Mouse (Mus musculus): ENCODE results near the gene Osbp2. TPM values are rescaled to one million over a fixed set of nuclear protein-coding genes. Genes with fewer than 3 reads are reported as not detected.

Gene Osbp2
- polyA plus RNA-seq, 1 experiment from 2014 or later: 0.18 TPM

DNA sequence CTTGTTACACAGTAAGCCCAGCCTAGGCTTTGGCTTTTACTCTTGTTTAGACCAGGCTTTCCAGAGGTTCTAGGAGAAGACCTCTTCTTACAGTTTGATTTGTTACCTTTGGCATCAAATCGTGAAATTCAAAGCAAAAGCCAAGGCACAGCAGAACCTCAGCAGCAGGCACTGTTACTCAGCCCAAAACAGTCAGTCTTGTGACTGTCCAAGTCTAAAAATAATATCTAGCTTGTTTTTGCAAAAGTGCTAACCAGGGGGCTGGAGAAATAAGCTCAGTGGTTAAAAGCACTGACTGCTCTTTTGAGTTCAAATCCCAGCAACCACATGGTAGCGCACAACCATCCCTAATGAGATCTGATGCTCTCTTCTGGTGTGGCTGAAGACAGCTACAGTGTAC lies 176.8 kb downstream of the Osbp2 start:
- Histone ChIP-seq H3K4me1 (replicated peaks) (no peaks in the 10 kb centered on the region), H3K36me3 (peaks cover 89% of the 10 kb centered on the region), H3K27me3 (no peaks in the 10 kb centered on the region), H3K9ac (no peak overlapping the region), H3K4me2 (no peak overlapping the region), H3K9me3 (replicated peaks) (no peaks in the 10 kb centered on the region), H3K4me3 (replicated peaks) (no peak overlapping the region), H3K27ac (no peak overlapping the region)
- 79% methylated on average over 2 of the region's 2 CpGs for WGBS (ENCODE audit: insufficient replicate concordance)
- ATAC-seq (ENCODE audit: low read depth): no peak
- no peak for DNase-seq

- DNase-seq (no peak), ATAC-seq (ENCODE audit: low read depth) (no peak)
- Histone ChIP-seq H3K9me3 (replicated peaks) (no peaks in the 10 kb centered on the region), H3K36me3 (peaks cover 88% of the 10 kb centered on the region), H3K9ac (no peak overlapping the region), H3K4me1 (replicated peaks) (no peaks in the 10 kb centered on the region), H3K4me3 (replicated peaks) (no peak overlapping the region), H3K27ac (no peak overlapping the region), H3K4me2 (no peak overlapping the region), H3K27me3 (no peaks in the 10 kb centered on the region)
- 86% methylated on average over 2 of the region's 2 CpGs for WGBS (ENCODE audit: insufficient replicate concordance)
These were observed 177.4 kb downstream of the Osbp2 start for GRCm38 (mm10) chr11:3686318-3686717.

GRCm38 (mm10) chr11:3685431-3685830 lies 178.3 kb downstream of the Osbp2 start:
- no peak for DNase-seq
- 88% methylated on average over 8 of the region's 8 CpGs for WGBS (ENCODE audit: insufficient replicate concordance)
- no peaks in the 10 kb centered on the region for H3K9me3 ChIP-seq (replicated peaks)
- no peaks in the 10 kb centered on the region for H3K4me1 ChIP-seq (replicated peaks)
- no peak overlapping the region for H3K9ac ChIP-seq
- H3K4me3 ChIP-seq (replicated peaks): no peak overlapping the region
- no peak overlapping the region for H3K27ac ChIP-seq
- peaks cover 89% of the 10 kb centered on the region for H3K36me3 ChIP-seq
- no peaks in the 10 kb centered on the region for H3K27me3 ChIP-seq
- no peak overlapping the region for H3K4me2 ChIP-seq
- ATAC-seq (ENCODE audit: low read depth): no peak

- no peaks in the 10 kb centered on the region for H3K27me3 ChIP-seq
- no peaks in the 10 kb centered on the region for H3K4me1 ChIP-seq (replicated peaks)
- WGBS (ENCODE audit: insufficient replicate concordance): 84% methylated on average over 5 of the region's 5 CpGs
- DNase-seq (no peak), ATAC-seq (ENCODE audit: low read depth) (no peak)
- no peak overlapping the region for H3K27ac ChIP-seq
- no peak overlapping the region for H3K4me2 ChIP-seq
- H3K9me3 ChIP-seq (replicated peaks): no peaks in the 10 kb centered on the region
- H3K9ac ChIP-seq: no peak overlapping the region
- H3K36me3 ChIP-seq: peaks cover 89% of the 10 kb centered on the region
- no peak overlapping the region for H3K4me3 ChIP-seq (replicated peaks)
These were observed 178.8 kb downstream of the Osbp2 start for GRCm38 (mm10) chr11:3684723-3685430.

DNA sequence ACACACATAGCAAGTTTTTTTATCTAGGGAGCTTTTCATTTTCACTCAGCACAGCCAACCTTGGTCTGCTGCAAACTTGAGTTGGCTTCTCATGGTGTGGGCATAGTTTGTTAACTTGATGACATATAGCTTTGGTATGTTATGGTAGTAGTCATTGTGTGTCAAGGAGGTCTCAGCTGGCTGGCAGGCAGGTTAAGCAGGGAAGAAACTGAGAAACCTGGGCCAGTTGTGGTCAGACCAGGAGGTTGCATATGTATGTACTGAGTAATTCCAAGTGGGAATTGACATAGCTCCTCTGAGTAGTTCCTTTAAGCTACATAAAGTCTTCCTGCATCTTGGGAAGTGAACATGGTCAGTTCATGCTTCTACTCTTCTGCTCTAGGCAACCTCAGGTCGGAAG lies 179.5 kb downstream of the Osbp2 start:
- Histone ChIP-seq H3K9ac (no peak overlapping the region), H3K27me3 (no peaks in the 10 kb centered on the region), H3K27ac (no peak overlapping the region), H3K4me3 (replicated peaks) (no peak overlapping the region), H3K36me3 (peaks cover 88% of the 10 kb centered on the region), H3K4me1 (replicated peaks) (no peaks in the 10 kb centered on the region), H3K4me2 (no peak overlapping the region), H3K9me3 (replicated peaks) (no peaks in the 10 kb centered on the region)
- WGBS (ENCODE audit: insufficient replicate concordance): 92% methylated on average over 1 of the region's 1 CpGs
- DNase-seq: no peak
- ATAC-seq (ENCODE audit: low read depth): no peak

DNA sequence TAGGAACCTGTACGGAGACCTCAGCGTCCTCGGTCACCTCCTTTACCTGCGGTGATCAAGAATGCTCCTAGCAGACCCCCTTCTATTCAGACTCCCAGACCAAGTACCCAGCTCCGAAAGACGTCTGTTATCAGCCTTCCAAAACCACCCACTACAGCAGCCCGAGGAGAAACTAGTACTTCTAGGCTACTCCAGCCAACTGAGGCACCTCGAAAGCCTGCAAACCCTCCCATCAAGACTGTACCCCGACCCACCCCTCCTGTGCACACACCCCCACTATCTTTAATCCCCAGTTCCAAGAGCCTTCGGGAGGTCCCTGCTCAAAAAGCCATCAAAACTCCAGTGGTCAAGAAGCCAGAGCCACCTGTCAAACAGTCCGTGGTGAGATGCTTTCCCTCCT lies 180.0 kb downstream of the Osbp2 start:
- Histone ChIP-seq H3K4me1 (replicated peaks) (no peaks in the 10 kb centered on the region), H3K27me3 (no peaks in the 10 kb centered on the region), H3K9me3 (replicated peaks) (no peaks in the 10 kb centered on the region), H3K36me3 (peaks cover 87% of the 10 kb centered on the region), H3K27ac (no peak overlapping the region), H3K4me3 (replicated peaks) (no peak overlapping the region), H3K9ac (no peak overlapping the region), H3K4me2 (no peak overlapping the region)
- ATAC-seq (ENCODE audit: low read depth) (no peak), DNase-seq (no peak)
- 83% methylated on average over 11 of the region's 11 CpGs for WGBS (ENCODE audit: insufficient replicate concordance)

- no peaks in the 10 kb centered on the region for H3K4me1 ChIP-seq (replicated peaks)
- peaks cover 88% of the 10 kb centered on the region for H3K36me3 ChIP-seq
- DNase-seq (no peak), ATAC-seq (ENCODE audit: low read depth) (no peak)
- no peaks in the 10 kb centered on the region for H3K27me3 ChIP-seq
- H3K4me2 ChIP-seq: no peak overlapping the region
- H3K9me3 ChIP-seq (replicated peaks): no peaks in the 10 kb centered on the region
- no peak overlapping the region for H3K27ac ChIP-seq
- H3K9ac ChIP-seq: no peak overlapping the region
- H3K4me3 ChIP-seq (replicated peaks): no peak overlapping the region
- WGBS (ENCODE audit: insufficient replicate concordance): 78% methylated on average over 3 of the region's 3 CpGs
These were observed 183.9 kb downstream of the Osbp2 start for GRCm38 (mm10) chr11:3679771-3680170.

DNA sequence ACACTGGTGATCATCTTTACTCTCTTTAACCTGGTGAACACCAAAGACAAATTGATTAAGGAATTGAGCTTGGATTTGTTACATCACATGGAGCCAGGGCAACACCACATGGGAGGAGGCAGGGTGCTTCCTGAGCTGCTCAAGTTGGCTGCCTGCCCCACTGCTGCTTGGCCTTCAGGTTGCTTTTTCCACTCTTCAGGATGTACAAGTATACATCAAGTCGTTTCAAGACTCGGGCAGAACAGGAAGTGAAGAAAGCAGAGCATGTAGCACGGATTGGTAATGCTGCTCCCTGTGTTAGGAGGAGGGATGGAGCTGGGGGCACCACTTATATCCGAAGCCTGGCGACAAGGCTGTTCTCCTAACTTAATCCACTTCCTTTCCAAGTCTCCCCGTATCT lies 186.5 kb downstream of the Osbp2 start:
- Histone ChIP-seq H3K4me3 (replicated peaks) (no peak overlapping the region), H3K36me3 (peaks cover 91% of the 10 kb centered on the region), H3K4me2 (no peak overlapping the region), H3K9me3 (replicated peaks) (no peaks in the 10 kb centered on the region), H3K27ac (no peak overlapping the region), H3K4me1 (replicated peaks) (no peaks in the 10 kb centered on the region), H3K9ac (no peak overlapping the region), H3K27me3 (no peaks in the 10 kb centered on the region)
- WGBS (ENCODE audit: insufficient replicate concordance): 70% methylated on average over 6 of the region's 6 CpGs
- ATAC-seq (ENCODE audit: low read depth): no peak
- DNase-seq: no peak

DNA sequence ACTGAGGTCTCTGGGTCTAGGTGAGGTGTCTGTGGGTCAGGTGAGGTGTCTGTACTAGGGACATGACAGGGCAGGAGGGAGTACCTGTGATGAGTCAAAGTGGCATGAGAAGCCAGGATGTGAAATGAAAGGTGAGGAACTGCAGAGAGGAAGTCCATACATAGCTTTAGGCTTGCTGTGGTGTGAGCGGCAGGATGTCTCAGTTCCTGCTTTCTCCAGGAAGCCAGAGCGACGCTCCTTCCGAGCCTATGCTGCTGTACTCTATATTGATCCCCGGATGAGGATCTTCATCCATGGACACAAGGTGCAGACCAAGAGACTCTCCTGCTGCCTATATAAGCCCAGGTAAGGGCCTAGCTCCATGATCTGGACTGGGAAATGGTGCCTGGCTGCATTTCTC lies 187.3 kb downstream of the Osbp2 start:
- H3K27ac ChIP-seq: no peak overlapping the region
- 56% methylated on average over 5 of the region's 5 CpGs for WGBS (ENCODE audit: insufficient replicate concordance)
- ATAC-seq (ENCODE audit: low read depth) (no peak), DNase-seq (no peak)
- H3K27me3 ChIP-seq: no peaks in the 10 kb centered on the region
- H3K36me3 ChIP-seq: peaks cover 96% of the 10 kb centered on the region
- H3K4me1 ChIP-seq (replicated peaks): no peaks in the 10 kb centered on the region
- H3K9me3 ChIP-seq (replicated peaks): no peaks in the 10 kb centered on the region
- no peak overlapping the region for H3K9ac ChIP-seq
- no peak overlapping the region for H3K4me3 ChIP-seq (replicated peaks)
- H3K4me2 ChIP-seq: no peak overlapping the region

- ATAC-seq (ENCODE audit: low read depth): no peak
- no peak for DNase-seq
- Histone ChIP-seq H3K9ac (no peak overlapping the region), H3K9me3 (replicated peaks) (no peaks in the 10 kb centered on the region), H3K4me2 (no peak overlapping the region), H3K4me3 (replicated peaks) (no peak overlapping the region), H3K27ac (no peak overlapping the region), H3K36me3 (peaks cover 92% of the 10 kb centered on the region), H3K4me1 (replicated peaks) (no peaks in the 10 kb centered on the region), H3K27me3 (no peaks in the 10 kb centered on the region)
- WGBS (ENCODE audit: insufficient replicate concordance): 84% methylated on average over 4 of the region's 4 CpGs
These were observed 189.2 kb downstream of the Osbp2 start for GRCm38 (mm10) chr11:3674545-3674944.

- no peaks in the 10 kb centered on the region for H3K27me3 ChIP-seq
- ATAC-seq (ENCODE audit: low read depth) (no peak), DNase-seq (no peak)
- no peaks in the 10 kb centered on the region for H3K9me3 ChIP-seq (replicated peaks)
- no peak overlapping the region for H3K4me3 ChIP-seq (replicated peaks)
- peaks cover 78% of the 10 kb centered on the region for H3K36me3 ChIP-seq
- 87% methylated on average over 1 of the region's 1 CpGs for WGBS (ENCODE audit: insufficient replicate concordance)
- no peaks in the 10 kb centered on the region for H3K4me1 ChIP-seq (replicated peaks)
- H3K4me2 ChIP-seq: no peak overlapping the region
- no peak overlapping the region for H3K27ac ChIP-seq
- no peak overlapping the region for H3K9ac ChIP-seq
These were observed 192.6 kb downstream of the Osbp2 start for GRCm38 (mm10) chr11:3671000-3671628.

GRCm38 (mm10) chr11:3669849-3670248 lies 193.9 kb downstream of the Osbp2 start:
- Histone ChIP-seq H3K4me3 (replicated peaks) (no peak overlapping the region), H3K4me2 (no peak overlapping the region), H3K27ac (no peak overlapping the region), H3K9me3 (replicated peaks) (no peaks in the 10 kb centered on the region), H3K4me1 (replicated peaks) (no peaks in the 10 kb centered on the region), H3K9ac (no peak overlapping the region), H3K36me3 (peaks cover 70% of the 10 kb centered on the region), H3K27me3 (no peaks in the 10 kb centered on the region)
- no peak for DNase-seq
- no peak for ATAC-seq (ENCODE audit: low read depth)
